Mouse (Mus musculus) intestine, embryonic 14.5 days (tissue): ENCODE measurements around the gene Efna5. TPM values are rescaled to one million over a fixed set of nuclear protein-coding genes. Genes with fewer than 3 reads are reported as not detected.

Experiments used
- ATAC-seq: fragments of 200-750 bp; cut with Nextera tagmentation; replicated peaks from 2 replicates; pipeline ENCODE4 v1.8.0; 2017; ENCODE audit warnings: low read depth, moderate number of reproducible peaks, moderate TSS enrichment, moderate library complexity; ENCODE audit not compliant: low FRiP score, low TSS enrichment
- DNase-seq: peaks from one replicate; pipeline ENCODE4 v3.0.0-alpha.2; 2018; ENCODE audit warnings: low spot score
- H3K27ac ChIP-seq: fragments of 300-500 bp; sonication (generic); 2 replicates; pipeline ENCODE4 v1.5.1; 2014; ENCODE audit warnings: low read depth, mild to moderate bottlenecking, control low read depth
- H3K27me3 ChIP-seq: fragments of 300-500 bp; sonication (generic); replicated peaks from 2 replicates; pipeline ENCODE4 v1.6.1; 2014; ENCODE audit warnings: low read length, control low read depth; ENCODE audit not compliant: control insufficient read depth, insufficient read depth
- H3K36me3 ChIP-seq: fragments of 300-500 bp; sonication (generic); 2 replicates; pipeline ENCODE4 v1.6.1; 2014; ENCODE audit warnings: low read length, control low read depth; ENCODE audit not compliant: control insufficient read depth, insufficient read depth
- H3K4me1 ChIP-seq: fragments of 300-500 bp; sonication (generic); replicated peaks from 2 replicates; pipeline ENCODE4 v1.6.1; 2014; ENCODE audit warnings: low read length, control low read depth, mixed read lengths; ENCODE audit not compliant: control insufficient read depth, insufficient read depth
- H3K4me2 ChIP-seq: fragments of 300-500 bp; sonication (generic); 2 replicates; pipeline ENCODE4 v1.6.1; 2014; ENCODE audit warnings: low read length
- H3K4me3 ChIP-seq: fragments of 300-500 bp; sonication (generic); 2 replicates; pipeline ENCODE4 v1.5.1; 2014; ENCODE audit warnings: low read depth, low read length, control low read depth, mixed read lengths
- H3K9ac ChIP-seq: fragments of 300-500 bp; sonication (generic); 2 replicates; pipeline ENCODE4 v1.6.1; 2014; ENCODE audit warnings: mild to moderate bottlenecking, low read length
- H3K9me3 ChIP-seq: fragments of 300-500 bp; sonication (generic); 2 replicates; pipeline ENCODE4 v1.6.1; 2016; ENCODE audit warnings: low read length, control low read depth; ENCODE audit not compliant: control insufficient read depth
- WGBS: fragments of 180-500 bp; shearing (Covaris S2); extraction: QIAGEN DNeasy Blood & Tissue Kit; methylation state at CpG from one replicate; pipeline ENCODE4 v1.1.7; 2014; 5-methylcytosine and 5-hydroxymethylcytosine counted together
- polyA plus RNA-seq: library from polyadenylated mRNA; unstranded; fragments of >200 nt; fragmentation: Nextera tagmentation; extraction: Ambion mirVana; gene quantifications from 2 replicates; pipeline ENCODE4 v1.2.1, GENCODE M21; 2014

Gene Efna5
- polyA plus RNA-seq, 1 experiment from 2014 or later, result 42.4 TPM

DNA sequence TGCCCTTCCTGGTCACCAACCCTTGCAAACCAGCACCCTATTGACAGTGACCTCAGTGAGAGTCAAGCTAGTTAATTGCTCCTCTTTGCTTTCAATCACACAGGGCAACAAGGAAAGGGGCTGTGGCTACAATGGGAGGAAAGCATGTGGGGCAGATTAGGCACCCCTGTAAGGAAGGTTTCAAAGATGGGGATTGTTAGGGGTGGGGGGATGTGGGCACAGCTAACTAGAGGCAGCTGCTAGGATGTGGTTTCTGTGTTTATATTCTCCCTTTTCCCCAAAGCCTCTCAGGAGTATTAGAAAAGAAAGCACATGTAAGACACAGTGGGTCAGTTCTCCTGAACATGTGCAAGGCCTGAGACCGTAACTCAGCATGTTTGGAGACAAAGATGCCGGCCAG, 62.8 kb downstream of the Efna5 start:
- no peak for ATAC-seq

DNA sequence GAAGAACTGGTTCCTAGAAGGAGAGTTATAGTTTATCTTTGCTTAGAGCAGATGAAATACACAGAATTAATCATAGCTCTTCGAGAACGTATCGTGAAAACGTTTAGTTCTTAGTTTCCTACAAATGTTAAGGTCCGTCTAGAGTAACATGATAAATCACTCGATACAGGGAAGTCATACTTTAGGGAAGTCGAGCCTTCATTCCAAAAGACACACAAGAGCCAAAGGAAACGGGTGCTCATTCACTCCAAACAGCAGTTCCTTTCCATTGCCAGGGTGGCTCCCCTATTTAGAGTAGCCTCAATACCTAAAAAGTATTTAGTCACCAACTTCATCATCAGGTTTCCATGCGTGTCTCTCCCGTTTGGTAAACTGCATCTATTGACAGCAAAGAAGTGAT, 64.2 kb downstream of the Efna5 start:
- Histone ChIP-seq H3K27me3 (no peaks in the 10 kb centered on the region), H3K4me3 (no peak overlapping the region), H3K27ac (no peak overlapping the region), H3K4me2 (no peak overlapping the region), H3K4me1 (peaks cover 32% of the 10 kb centered on the region), H3K36me3 (no peaks in the 10 kb centered on the region), H3K9me3 (no peaks in the 10 kb centered on the region), H3K9ac (no peak overlapping the region)
- DNase-seq (no peak), ATAC-seq (no peak)
- 37% methylated on average over 10 of the region's 10 CpGs for WGBS

More for the DNA sequence above, 62.8 kb downstream of the Efna5 start:
- Histone ChIP-seq H3K27me3 (no peaks in the 10 kb centered on the region), H3K36me3 (no peaks in the 10 kb centered on the region), H3K9me3 (no peaks in the 10 kb centered on the region), H3K4me2 (no peak overlapping the region), H3K9ac (no peak overlapping the region), H3K27ac (no peak overlapping the region), H3K4me1 (peaks cover 32% of the 10 kb centered on the region), H3K4me3 (no peak overlapping the region)
- 50% methylated on average over 2 of the region's 2 CpGs for WGBS
- DNase-seq, result no peak

GRCm38 (mm10) chr17:62813461-62813860, 67.7 kb downstream of the Efna5 start:
- H3K9ac ChIP-seq, result no peak overlapping the region
- H3K4me3 ChIP-seq, result no peak overlapping the region
- WGBS, result 86% methylated on average over 6 of the region's 6 CpGs
- H3K27me3 ChIP-seq, result no peaks in the 10 kb centered on the region
- H3K9me3 ChIP-seq, result no peaks in the 10 kb centered on the region
- H3K36me3 ChIP-seq, result no peaks in the 10 kb centered on the region
- H3K4me2 ChIP-seq, result no peak overlapping the region
- ATAC-seq, result no peak
- H3K27ac ChIP-seq, result no peak overlapping the region
- H3K4me1 ChIP-seq, result peaks cover 20% of the 10 kb centered on the region
- DNase-seq, result no peak

DNA sequence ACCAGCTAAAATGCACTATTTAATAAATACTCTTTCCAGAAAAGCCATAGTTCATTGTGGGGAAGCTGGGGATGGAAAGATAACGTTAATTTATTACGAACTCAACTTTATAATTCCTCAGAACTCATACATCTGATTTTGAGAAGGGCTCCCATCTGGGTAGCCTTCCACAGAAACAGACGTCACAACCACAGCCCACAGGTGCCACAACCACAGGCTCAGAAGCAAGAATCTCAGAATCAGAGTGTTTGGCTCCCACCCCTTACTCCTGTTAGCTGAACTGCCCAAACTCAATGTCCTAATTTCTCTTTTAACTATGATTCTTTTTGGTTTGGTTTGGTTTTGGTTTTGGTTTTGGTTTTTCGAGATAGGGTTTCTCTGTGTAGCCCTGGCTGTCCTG, 73.2 kb downstream of the Efna5 start:
- ATAC-seq, result no peak
- Histone ChIP-seq H3K36me3 (no peaks in the 10 kb centered on the region), H3K9me3 (no peaks in the 10 kb centered on the region), H3K4me2 (no peak overlapping the region), H3K27me3 (no peaks in the 10 kb centered on the region), H3K27ac (no peak overlapping the region), H3K4me1 (0 out of 2 replicates have a peak, but pooled peaks cover 2% of the 10 kb centered on the region), H3K4me3 (no peak overlapping the region), H3K9ac (no peak overlapping the region)
- DNase-seq, result no peak
- 89% methylated on average over 4 of the region's 4 CpGs for WGBS

DNA sequence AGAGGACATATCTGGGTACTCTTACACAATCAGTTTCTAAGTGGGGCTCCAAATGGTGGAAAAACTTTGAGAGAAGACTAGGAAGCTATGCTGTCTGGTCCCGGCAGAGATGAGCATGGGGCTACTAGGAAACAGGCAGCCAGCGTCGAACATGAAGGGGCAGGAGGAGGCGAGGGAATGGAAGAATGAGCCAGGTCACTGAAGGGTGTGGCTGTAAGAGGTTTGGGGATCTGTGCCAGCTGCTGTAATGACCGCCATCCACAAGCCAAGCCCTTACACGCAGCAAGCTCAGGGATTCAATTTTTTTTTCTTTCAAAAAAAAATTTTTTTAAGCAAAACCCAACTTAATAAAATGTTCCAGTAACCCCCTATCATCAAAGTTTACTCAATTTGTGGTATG, 74.5 kb downstream of the Efna5 start:
- no peak overlapping the region for H3K4me2 ChIP-seq
- no peak for ATAC-seq
- WGBS, result 85% methylated on average over 6 of the region's 6 CpGs
- H3K9me3 ChIP-seq, result no peaks in the 10 kb centered on the region
- DNase-seq, result no peak
- no peak overlapping the region for H3K4me3 ChIP-seq
- H3K36me3 ChIP-seq, result no peaks in the 10 kb centered on the region
- H3K27ac ChIP-seq, result no peak overlapping the region
- H3K9ac ChIP-seq, result no peak overlapping the region
- H3K4me1 ChIP-seq, result 0 out of 2 replicates have a peak, but pooled peaks cover 2% of the 10 kb centered on the region
- H3K27me3 ChIP-seq, result no peaks in the 10 kb centered on the region

GRCm38 (mm10) chr17:62802748-62803147, 78.4 kb downstream of the Efna5 start:
- no peaks in the 10 kb centered on the region for H3K9me3 ChIP-seq
- no peaks in the 10 kb centered on the region for H3K36me3 ChIP-seq
- WGBS, result 78% methylated on average over 6 of the region's 6 CpGs
- H3K27ac ChIP-seq, result no peak overlapping the region
- 0 out of 2 replicates have a peak, but pooled peaks cover 2% of the 10 kb centered on the region for H3K4me1 ChIP-seq
- no peaks in the 10 kb centered on the region for H3K27me3 ChIP-seq
- no peak overlapping the region for H3K4me2 ChIP-seq
- no peak overlapping the region for H3K4me3 ChIP-seq
- H3K9ac ChIP-seq, result no peak overlapping the region
- ATAC-seq (no peak), DNase-seq (no peak)

DNA sequence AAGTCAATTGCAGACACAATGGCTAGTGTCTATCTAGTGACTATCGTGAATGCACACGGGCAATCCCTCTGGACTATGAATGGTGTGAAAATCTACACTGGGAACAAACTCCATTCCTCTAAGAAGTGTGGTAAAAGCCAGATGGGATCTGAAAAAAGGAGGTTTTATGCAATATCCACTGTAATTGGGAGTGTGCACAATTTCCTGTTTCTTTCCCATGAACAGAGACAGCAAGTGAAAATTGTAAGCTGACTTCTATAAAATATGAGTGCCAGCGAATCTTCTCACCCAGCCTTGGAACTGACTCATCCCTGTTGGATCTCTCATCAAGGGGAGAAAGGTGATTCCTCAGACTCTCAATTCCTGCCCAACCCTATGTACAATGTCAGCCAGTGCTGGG, 83.8 kb downstream of the Efna5 start:
- 94% methylated on average over 3 of the region's 3 CpGs for WGBS

GRCm38 (mm10) chr17:62789291-62790290, 91.5 kb downstream of the Efna5 start:
- ATAC-seq, result no peak
- H3K36me3 ChIP-seq, result no peaks in the 10 kb centered on the region
- DNase-seq, result no peak
- H3K4me1 ChIP-seq, result peaks cover 26% of the 10 kb centered on the region; the same call in 1 of the 2 replicates
- WGBS, result 52% methylated on average over 15 of the region's 15 CpGs
- H3K9ac ChIP-seq, result no peak overlapping the region
- H3K27me3 ChIP-seq, result no peaks in the 10 kb centered on the region
- H3K4me3 ChIP-seq, result no peak overlapping the region
- H3K27ac ChIP-seq, result no peak overlapping the region
- no peak overlapping the region for H3K4me2 ChIP-seq
- H3K9me3 ChIP-seq, result no peaks in the 10 kb centered on the region

More for the DNA sequence above, 83.8 kb downstream of the Efna5 start:
- ATAC-seq (no peak), DNase-seq (no peak)
- Histone ChIP-seq H3K27ac (no peak overlapping the region), H3K36me3 (no peaks in the 10 kb centered on the region), H3K9me3 (no peaks in the 10 kb centered on the region), H3K4me3 (no peak overlapping the region), H3K27me3 (no peaks in the 10 kb centered on the region), H3K9ac (no peak overlapping the region), H3K4me1 (0 out of 2 replicates have a peak, but pooled peaks cover 7% of the 10 kb centered on the region), H3K4me2 (no peak overlapping the region)
